Mouse (Mus musculus): ENCODE measurements around the gene Tfap2c.

The Tfap2c gene

DNA sequence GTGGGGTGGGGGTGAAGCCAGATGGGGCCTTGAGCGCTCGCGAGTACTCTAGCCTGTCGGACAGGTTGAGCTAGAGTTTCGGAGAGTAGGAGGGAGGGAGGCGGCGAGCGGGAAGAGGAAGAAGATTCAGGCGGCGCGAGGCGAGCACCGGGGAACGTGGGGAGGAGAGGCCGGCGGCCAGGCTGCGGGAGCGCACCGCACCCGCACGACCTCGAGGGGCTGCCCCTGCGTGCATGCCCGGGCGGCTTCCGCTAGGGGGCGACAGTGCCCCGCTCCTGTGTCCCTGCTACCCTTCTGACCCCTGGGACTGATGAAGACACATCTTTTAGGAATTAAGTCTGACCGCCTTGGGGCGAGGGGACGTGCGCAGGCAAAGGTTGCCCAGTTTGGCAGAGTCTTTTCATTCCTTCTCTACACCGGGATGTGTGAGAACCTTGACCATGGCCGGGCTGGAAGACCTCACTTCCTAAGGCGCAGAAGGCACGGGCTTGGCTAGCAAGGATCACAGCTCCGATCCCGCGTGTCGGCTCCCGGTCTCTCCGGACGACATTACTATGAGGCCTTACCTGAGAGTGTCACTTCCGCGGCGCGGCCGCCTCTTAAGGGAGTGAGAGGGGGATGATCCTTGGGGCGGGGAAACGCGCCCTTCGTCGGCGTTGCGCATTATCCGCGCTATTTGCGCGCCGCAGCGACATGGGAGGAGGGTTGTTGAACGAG lies 1.1 kb downstream of the Tfap2c start:
- peak; percentile 4 to 11 for DNase-seq (ENCODE audit: low read depth in 2 of 2, low spot score in 2 of 2)

DNA sequence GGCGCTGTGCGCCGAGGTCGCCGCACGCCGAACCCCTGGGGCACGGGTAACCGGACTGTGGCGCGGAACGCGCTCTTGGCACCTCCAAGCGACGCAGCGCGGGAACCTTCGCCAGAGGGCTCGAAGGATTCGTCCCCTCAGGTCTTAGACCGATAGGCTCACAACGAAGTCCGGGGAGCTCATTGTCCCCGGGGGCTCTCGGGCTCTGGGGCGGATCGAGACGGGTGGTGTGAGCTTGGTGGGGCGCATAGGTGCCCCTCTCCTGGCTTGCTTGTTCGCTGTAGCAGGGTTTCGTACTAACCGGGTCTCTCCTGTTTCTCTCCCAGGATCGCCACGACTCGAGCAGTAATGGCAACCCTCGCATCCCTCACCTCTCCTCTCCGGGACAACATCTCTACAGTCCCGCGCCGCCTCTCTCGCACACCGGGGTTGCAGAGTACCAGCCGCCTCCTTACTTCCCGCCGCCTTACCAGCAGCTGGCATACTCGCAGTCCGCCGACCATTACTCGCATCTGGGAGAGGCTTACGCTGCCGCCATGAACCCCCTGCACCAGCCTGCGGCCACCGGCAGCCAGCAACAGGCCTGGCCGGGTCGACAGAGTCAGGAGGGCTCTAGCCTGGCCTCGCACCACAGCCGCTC lies 1.8 kb downstream of the Tfap2c start:
- DNase-seq (ENCODE audit: low read depth in 2 of 2, low spot score in 2 of 2), result no peak

DNA sequence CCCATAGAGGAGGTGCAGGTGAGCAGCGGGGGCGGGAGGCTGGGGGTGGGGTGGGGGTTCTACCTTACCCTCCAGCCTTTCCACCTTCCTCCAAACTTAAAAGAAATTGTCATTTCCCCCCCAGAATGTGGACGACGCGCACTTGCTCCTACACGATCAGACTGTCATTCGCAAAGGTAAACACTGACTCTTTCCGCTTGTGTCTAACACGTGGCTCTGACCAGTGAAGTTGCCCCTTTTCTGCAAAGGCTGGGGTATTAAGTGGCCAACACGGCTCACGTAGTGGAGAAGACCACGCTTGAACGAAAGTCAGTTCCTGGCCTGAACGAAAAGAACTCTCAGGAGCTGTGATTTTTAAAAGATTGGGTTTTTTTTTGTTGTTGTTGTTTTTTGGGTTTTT lies 2.5 kb downstream of the Tfap2c start:
- DNase-seq (ENCODE audit: low read depth in 2 of 2, low spot score in 2 of 2), result no peak

DNA sequence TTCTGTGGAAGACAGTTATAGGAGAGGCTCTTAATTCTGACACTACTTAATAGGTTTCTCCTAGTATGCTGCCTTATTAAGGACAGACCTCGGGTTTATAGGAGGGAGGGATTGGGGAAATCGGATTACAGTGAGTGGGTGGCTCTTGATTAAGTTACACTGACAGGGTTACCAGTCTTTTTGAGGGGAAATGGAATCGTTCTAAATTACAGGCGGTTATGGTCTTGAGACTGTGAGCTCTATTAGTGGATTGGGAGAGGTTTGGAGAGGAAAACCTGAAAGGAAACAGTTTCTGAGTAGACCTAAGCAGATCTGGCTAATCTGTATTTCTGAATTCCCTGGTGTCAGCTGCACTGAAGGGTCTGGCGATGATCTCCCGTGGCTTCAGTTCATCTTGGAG lies 3.3 kb downstream of the Tfap2c start:
- no peak for DNase-seq (ENCODE audit: low read depth in 2 of 2, low spot score in 2 of 2)

DNA sequence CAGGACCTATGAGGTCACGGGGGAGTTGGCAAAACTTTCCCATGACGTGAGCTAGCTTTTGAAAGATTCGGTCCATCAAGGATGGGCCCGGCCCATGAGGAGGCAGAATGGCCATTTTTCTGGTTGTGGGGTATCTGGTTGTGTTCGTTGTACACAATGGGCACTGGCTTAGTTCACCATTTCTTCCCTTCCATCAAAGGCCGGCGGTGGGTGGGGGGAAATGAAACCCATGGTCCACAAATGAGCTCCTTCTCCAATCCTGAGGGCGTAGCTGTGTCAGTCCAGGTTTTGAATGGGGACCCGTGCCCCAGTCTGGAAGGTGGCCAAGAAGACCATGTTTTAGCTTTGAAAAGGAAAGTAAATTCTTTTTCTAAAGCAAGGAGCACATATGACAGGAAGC lies 4.8 kb downstream of the Tfap2c start:
- no peak for DNase-seq (ENCODE audit: low read depth in 2 of 2, low spot score in 2 of 2)

DNA sequence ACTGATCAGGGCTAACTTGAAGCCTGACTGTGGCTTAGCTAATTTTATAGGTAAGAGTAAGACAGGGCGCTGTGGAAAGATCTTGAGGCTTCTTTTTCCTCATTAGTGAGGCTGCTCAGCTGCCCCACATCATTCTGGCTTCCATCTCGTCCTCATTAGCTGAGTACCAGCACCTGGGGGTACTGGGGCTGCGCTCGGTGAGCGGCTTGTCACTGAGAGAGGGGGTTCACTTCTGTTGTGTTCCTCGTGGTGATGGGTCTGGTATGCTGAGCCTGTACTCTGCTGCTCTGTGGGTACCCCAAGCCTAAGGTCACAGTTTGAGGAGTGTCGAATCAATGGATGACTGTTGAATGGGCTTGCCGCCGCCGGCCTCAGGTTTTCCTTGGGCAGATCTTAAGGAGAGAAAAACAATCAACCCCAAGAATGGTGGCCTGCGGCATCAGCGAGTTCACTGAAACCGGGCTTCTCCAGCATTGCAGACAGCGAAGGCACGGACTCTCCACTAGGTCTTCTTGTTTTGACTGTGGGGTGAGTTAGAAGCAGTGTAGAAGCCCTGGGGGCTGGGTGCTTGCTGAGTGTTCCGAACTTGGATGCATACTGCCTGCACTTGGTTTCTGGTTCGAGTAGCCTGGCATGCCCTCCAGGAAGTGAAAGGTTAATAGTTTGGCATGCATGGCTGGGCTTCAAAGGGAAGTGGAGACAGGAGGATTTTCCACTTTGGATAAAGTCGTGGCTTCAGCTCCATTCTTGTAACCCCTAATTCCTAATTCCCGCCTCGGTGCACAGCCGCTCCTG lies 9.5 kb downstream of the Tfap2c start:
- DNase-seq (ENCODE audit: low read depth in 2 of 2, low spot score in 2 of 2), result no peak

DNA sequence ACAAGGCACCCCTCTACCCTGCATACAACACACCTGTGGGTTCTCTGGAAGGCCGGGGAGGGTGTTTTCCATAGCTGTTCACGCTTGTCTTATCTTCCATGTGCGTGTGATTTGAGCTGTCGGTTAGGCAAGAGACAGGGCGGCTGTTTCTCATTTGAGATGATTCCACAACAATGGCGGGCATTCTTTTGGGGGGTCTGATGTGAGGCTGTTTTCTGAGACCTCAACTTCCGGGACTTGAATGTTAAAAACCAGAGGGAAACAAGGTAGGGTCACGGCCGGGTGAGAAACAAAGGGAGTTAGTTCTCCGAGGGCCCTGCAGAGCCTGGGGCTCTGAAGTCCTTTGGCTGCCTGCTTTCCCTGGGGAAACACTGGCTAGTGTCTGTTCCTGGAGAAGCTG lies 11.6 kb downstream of the Tfap2c start:
- no peak for DNase-seq (ENCODE audit: low read depth in 2 of 2, low spot score in 2 of 2)

DNA sequence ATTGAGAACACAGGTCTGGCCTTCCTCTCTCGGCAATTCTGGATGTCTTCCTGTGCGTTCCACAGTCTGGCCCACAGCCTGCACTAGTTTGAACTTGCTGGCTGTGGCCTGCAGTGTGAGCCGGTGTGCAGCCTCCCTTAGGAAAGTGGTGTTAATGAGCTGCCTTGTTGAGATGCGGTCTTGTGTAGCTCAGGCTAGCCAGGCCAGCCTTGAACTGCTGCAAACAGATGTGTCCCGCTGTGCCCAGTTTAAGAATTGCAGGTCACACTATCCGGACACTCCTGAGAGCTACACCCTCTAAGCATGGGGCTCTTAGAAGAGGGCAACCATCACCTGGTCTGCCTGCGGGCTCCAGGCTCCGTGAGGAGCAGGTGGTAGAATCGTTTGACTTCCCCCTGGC lies 18.4 kb downstream of the Tfap2c start:
- no peak for DNase-seq (ENCODE audit: low read depth in 2 of 2, low spot score in 2 of 2)

DNA sequence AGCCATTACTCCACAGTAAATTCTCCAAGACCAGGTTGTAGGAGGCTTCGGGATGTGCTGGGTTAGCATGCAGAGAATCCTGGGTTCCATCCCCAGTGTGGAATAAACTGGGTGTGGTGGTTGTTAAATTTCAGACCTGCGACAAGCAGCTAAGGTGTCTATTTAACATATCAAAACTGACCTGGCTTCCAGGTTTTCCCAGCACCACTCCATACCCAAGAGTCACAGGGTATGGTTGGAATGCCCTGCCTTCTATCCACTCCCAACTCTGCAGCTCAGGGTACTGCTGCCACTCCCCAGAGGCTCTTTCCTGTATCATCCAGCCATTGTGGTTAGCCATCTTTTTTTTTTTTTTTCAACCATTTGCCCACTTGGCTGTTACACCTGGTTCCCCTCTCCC lies 19.1 kb downstream of the Tfap2c start:
- DNase-seq (ENCODE audit: low read depth in 2 of 2, low spot score in 2 of 2), result no peak

DNA sequence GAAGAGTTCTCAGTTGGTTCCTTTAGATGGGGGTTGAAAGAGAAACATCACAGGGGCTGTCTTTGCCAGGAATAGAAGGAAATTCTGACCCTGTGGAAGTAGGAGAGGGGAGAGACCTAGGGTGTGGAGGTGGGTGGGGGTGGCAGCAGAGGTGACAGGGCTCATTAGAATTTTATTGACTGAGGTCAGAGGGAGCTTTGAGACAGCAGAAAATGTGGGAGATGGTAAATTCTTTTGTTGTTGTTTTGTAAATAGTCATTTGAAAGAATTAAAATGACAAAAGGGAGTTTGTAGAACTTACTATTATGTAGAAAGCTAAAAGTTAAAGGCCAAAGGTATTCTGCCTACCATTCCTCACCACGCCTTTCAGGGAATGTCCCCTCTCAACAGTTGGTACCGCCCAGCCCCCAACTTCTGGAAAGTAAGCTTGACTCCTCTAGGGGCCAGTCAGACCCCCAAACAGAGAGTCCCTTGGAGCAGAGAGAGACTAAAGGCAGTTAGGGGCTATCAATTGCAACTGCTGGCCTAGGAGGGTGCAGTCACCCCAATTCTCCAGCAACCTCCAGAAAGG lies 27.9 kb downstream of the Tfap2c start:
- DNase-seq (ENCODE audit: low read depth in 2 of 2, low spot score in 2 of 2), result no peak

DNA sequence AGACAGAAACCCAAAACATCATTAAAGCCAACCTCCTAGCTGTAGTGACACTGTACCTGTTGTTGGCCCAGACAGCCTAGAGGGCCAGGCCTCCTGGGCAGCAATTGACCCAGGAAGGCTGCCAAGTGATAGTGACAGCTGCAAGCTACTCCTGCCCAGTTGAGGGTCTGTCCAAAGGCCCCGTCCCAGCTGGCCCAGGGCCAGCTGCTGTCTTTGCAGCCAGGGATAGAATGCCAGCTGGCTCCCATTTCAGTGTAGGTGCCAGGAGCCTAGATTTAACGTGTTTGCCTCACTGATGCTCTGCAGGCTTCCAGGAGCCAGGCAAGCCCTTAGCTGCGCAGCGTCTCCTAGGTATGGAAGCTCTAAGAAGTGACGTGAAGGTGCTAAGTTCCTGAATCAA lies 29.8 kb downstream of the Tfap2c start:
- DNase-seq (ENCODE audit: low read depth in 2 of 2, low spot score in 2 of 2), result no peak

DNA sequence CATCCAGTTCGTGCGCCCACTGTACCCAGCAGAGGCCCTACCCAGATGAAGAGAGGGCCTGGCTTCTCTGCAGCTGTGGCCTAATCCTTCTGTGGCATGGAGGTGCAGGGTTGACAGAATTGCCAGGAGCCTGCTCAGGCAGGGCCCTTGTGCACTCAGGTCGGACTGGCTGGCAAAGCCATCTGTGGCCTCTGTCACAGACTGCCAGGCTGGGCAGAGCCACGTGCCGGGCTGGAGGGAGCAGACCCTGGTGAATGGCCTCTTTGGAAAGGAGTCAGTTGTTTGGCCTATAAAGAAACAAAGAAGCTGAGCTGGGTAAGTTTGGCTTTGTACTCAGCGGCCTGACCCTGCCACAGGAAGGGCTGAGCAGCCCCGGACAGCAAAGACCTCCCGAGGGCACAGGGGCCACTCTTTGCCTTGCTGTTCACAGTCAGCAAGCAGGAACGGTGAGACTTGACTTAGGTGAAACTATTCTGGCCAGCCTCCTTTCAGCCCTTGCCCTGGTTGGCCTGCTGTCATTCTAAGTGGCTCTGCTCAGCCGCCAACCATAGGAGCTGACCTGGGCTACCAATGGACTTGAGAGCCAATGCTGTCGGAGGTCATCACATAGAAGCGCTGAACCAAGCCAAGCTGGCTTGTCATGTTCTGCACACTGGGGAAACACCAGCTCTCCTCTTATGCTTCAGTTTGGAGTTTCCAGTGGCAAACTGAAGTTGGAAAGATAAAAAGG lies 31.3 kb downstream of the Tfap2c start:
- no peak for DNase-seq (ENCODE audit: low read depth in 2 of 2, low spot score in 2 of 2)

DNA sequence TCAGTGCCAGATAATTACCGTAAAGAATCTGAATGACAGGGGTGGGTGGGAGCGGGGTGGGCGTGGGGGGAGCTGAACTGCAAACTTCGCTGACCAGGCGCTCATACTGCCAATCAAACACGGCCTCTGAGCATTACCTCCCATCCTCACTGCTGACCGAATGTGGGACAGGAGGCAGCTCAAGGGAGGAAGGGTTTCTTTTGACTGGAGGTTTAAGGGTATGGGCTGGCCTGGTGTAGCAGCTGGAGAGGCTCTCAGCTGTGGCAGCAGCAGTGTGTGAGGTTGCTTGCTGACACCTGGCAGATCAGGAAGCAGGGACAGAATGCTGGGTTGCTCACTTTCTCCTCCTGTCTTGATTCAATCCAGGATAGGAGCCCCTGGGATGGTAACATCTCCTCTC lies 33.9 kb downstream of the Tfap2c start:
- DNase-seq (ENCODE audit: low read depth in 2 of 2, low spot score in 2 of 2), result no peak

DNA sequence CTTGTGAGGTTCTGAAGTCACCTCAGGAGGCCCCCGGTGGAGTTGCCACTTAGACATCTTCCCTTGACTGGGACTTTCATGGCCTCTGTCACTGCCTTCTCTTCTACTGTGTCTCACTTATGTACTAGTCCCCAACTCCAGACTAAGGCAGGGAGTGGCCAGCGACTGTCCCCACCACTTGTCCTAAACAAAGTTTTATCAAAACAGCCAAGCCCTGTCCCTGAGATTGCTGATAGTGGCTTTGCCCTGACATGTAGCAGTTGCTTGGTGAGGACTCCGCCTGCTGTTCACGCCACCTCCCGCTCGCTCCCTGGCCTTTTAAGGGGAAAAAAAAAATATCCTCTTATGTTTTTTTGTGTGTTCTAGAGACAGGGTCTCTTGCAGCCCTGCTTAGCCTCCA lies 35.9 kb downstream of the Tfap2c start:
- no peak for DNase-seq (ENCODE audit: low read depth in 2 of 2, low spot score in 2 of 2)

DNA sequence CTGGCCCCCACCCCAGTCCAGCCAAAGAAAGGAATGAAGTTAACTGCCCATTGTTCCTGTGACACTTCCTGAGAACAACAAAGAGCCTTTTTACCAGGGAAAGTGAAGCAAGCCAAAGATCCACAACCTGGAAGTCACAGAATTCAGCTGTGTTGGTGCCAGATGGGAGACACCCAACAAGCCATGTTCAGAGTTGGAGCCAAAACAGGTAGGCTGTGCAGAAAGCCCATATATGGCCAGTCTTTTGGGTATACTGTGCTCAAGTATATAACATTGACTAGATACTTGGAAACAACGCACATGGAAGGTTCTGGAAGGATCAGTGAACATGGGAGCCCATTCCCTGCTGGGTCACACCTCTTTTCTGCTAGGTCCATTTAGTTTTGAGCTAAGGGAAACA lies 39.7 kb downstream of the Tfap2c start:
- DNase-seq (ENCODE audit: low read depth in 2 of 2, low spot score in 2 of 2), result no peak

DNA sequence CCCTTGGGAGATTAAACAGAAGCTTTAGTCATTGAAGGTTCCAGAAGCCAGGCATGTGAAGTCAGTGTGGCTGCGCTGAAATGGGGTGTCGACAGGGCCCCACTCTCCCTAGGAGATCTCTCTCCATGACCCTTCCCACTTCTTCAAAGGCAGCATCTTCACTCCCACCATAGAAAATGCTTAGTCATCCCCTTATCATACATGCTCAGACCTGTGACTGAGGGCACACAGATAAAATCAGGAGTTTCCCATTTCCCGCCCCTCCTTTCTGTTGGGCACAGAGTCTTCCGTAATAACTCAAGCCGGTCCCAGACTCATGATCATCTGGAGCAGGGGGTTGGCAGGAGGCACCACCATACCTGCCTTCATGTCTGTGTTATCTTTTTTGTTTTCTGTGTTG lies 41.4 kb downstream of the Tfap2c start:
- DNase-seq (ENCODE audit: low read depth in 2 of 2, low spot score in 2 of 2), result no peak

DNA sequence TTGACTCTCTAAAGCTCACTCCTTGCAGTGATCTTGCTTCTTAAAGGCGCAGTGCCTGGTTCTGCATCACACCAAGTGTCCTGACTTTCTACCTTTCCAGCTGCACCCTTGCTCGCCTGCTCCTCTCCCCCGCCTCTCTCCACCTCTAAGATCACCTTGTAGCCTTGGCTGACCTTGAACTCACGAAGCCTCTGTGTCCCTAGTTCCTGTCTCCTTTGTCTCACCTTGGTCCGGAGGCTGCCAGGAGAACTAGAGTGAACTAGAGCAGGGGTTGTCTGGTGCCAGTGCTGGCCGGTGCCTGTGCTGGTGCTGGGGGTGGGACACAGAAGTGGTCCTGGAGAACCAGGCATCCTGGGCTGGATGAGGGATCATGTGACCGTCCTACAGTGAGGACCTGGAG lies 44.9 kb downstream of the Tfap2c start:
- DNase-seq (ENCODE audit: low read depth in 2 of 2, low spot score in 2 of 2), result no peak

DNA sequence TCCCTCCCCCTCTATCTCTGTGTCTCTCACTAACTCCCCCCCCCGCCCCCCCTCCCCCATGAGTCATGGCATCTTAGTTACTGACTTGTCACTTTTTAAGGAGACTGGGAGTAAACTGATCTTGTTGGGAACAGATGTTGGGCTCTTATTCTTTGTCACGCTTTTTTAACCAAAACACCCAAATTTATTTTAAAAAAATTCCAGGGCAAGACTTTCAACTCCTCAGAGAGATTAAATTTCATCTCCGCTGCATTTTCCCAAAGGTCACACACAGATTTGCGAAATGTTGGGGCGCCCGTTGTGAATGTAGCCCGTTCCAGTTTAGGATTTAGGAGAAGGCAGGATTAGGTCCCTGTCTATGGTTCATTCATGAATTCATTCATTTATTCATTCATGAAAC lies 47.7 kb downstream of the Tfap2c start:
- no peak for DNase-seq (ENCODE audit: low read depth in 2 of 2, low spot score in 2 of 2)

DNA sequence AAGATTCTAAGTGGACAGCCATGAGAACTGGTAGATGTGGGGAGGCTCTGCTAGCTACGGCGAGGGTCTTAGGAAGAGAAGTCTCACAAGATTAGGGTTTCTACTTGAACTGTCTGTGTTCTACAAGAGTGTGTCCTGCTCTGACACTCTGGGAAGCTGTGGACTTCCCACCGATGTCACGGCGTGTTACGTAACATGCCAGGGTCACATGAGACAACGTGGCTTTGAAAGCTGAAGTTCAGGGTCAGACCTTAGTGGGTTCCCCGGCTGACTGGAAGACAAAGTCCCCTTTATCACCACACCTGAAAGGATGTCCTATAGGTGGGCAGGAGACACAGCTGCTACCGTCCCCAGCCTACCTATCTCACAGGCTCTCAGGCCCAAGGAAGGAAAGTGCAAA lies 48.5 kb downstream of the Tfap2c start:
- DNase-seq (ENCODE audit: low read depth in 2 of 2, low spot score in 2 of 2), result no peak

DNA sequence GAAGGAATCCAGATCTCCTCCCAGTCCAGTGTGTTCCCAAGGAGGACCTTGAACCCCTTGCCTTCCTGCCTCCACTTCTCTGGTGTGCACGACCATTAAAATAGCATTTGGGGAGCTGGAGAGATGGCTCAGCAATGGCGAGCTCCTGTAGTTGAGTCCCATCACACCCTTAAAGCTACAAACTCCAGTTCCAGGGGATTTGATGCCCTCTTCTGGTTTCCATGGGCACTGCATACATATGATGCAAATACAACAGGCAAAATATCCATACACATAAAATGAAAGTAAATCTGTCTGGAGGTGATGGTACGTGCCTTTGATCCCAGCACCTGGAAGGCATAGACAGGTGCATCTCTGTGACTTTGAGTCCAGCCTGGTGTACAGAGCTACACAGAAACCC lies 55.2 kb downstream of the Tfap2c start:
- DNase-seq (ENCODE audit: low read depth in 2 of 2, low spot score in 2 of 2), result no peak

DNA sequence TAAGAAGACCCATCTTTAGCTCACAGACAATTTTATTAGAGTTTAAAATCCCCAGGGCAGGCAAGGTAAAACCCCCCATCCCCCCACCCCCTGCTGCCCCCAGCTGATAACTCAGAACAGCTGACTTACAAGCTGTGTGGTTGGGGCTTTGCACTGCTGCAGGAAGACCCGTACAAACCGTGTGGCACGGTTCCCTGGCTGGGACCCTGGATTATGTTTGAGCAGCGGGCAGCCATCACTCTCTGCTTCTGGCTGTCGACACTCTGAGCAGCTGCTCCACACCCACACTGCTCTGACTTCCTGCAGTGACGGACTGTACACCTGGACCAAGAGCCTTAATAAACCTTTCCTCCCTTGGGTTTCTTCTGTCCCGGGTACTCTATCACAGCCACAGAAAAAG lies 56.2 kb downstream of the Tfap2c start:
- no peak for DNase-seq (ENCODE audit: low read depth in 2 of 2, low spot score in 2 of 2)

All from CD8-positive naive resting alpha-beta T cell, adult 2 months (primary cell).